Mouse (Mus musculus) embryonic fibroblast, embryonic 13.5 days (primary cell): ENCODE data around the gene Bcam.

Experiments used
- CTCF ChIP-seq: IDR thresholded peaks from 2 replicates; pipeline ENCODE4 v1.5.1; 2011; ENCODE audit warnings: mild to moderate bottlenecking, control low read depth, low read length, moderate library complexity, borderline replicate concordance; ENCODE audit not compliant: insufficient read depth
- POLR2A ChIP-seq: IDR thresholded peaks from 2 replicates; pipeline ENCODE4 v1.6.1; 2011; ENCODE audit warnings: low read depth, mild to moderate bottlenecking, control low read depth, low read length, moderate library complexity

DNA sequence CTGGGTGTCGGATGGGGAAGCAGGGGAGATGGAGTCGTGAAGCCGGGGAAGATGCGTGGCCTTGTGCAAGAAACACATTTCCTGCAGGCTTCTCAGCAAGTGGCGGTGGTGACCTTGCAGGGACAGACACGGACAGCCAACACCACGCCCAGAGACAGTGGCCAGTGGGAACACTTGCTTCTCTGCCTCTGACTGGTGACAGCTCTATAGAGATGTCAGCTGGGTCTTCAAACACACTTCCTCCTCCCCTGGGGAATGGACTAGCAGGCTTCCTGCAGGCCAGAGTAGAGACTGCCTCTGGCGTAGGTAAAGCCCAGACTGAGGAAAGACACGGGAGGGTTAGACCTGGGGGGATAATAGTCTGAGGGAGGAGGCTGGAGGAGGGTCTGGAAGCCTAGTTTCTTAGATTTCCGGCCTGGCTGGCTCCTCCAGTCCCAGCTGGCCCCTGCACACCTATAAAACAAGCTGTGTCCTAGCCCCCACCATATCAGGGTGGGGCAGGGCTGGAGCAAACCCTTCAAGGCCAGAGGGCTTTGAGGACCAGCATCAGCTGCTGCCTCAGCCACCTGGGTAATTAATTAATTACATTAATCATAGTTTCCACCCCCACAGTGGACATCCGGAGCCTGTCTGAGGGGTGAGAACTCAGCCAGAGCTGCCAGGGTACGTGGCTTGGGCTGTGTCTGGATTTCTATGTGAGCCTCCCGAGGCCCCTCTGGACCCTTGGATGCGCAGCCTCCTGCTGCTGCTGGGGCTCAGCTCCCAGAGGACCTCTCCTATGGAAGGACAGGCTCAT lies 26.0 kb downstream of the Bcam start:
- TF ChIP-seq CTCF (no peak), POLR2A (no peak)
